Mouse (Mus musculus): ENCODE data around the gene Ggct.

Gene Ggct

GRCm38 (mm10) chr6:54946241-54946953 is 46.4 kb downstream of the Ggct start:
- DNase-seq: no peak

GRCm38 (mm10) chr6:54944551-54944950 is 48.2 kb downstream of the Ggct start:
- no peak for DNase-seq

GRCm38 (mm10) chr6:54943753-54944152 is 49.0 kb downstream of the Ggct start:
- DNase-seq: no peak

- DNase-seq: no peak
These were observed 49.5 kb downstream of the Ggct start for GRCm38 (mm10) chr6:54943292-54943691.

- no peak for DNase-seq
These were observed 51.6 kb downstream of the Ggct start for GRCm38 (mm10) chr6:54941149-54941548.

- DNase-seq: no peak
These were observed 52.6 kb downstream of the Ggct start for GRCm38 (mm10) chr6:54940126-54940525.

GRCm38 (mm10) chr6:54939631-54940030 is 53.1 kb downstream of the Ggct start:
- DNase-seq: peak; percentile 50

- no peak for DNase-seq
These were observed 56.3 kb downstream of the Ggct start for GRCm38 (mm10) chr6:54936496-54936895.

GRCm38 (mm10) chr6:54934930-54935329 is 57.8 kb downstream of the Ggct start:
- no peak for DNase-seq

- DNase-seq: no peak
These were observed 58.4 kb downstream of the Ggct start for GRCm38 (mm10) chr6:54934313-54934712.

- no peak for DNase-seq
These were observed 58.9 kb downstream of the Ggct start for GRCm38 (mm10) chr6:54933866-54934265.

- no peak for DNase-seq
These were observed 59.5 kb downstream of the Ggct start for GRCm38 (mm10) chr6:54933216-54933615.
